Mouse (Mus musculus) MEL (cell line): ENCODE measurements around the gene Gm29094. TPM values are rescaled to one million over a fixed set of nuclear protein-coding genes. Genes with fewer than 3 reads are reported as not detected.
"Not testable (repeated sequence)": the region's sequence is repeated elsewhere in the genome, so short reads cannot be mapped to it uniquely, and the experiment has no call there.

Experiments used
- DNase-seq: peaks from one replicate; pipeline ENCODE4 v3.0.0; 2011; ENCODE audit warnings: low read depth, low spot score
- H3K27ac ChIP-seq: 2 replicates; pipeline ENCODE4 v1.5.1; 2012; ENCODE audit warnings: low read depth, mild to moderate bottlenecking, control low read depth, low read length, moderate library complexity; ENCODE audit not compliant: control insufficient read depth
- H3K27me3 ChIP-seq, 2 experiments: fragments of 150-350 bp in 1 of 2; sonication (generic) in 1 of 2; 2 replicates each; pipeline ENCODE4 v1.6.1; 2012; ENCODE audit warnings: low read length in 2 of 2, mild to moderate bottlenecking in 2 of 2, improper control_type of control experiment in 1 of 2, moderate library complexity in 1 of 2; ENCODE audit not compliant: insufficient read depth in 2 of 2, control insufficient read depth in 1 of 2
- H3K36me3 ChIP-seq, 2 experiments: 2 replicates each; pipeline ENCODE4 v1.6.1; 2012 to 2014; ENCODE audit warnings: low read length in 2 of 2, improper control_type of control experiment in 1 of 2, inconsistent platforms in 1 of 2, mild to moderate bottlenecking in 1 of 2; ENCODE audit not compliant: insufficient read depth in 2 of 2, control insufficient read depth in 1 of 2
- H3K4me1 ChIP-seq, 2 experiments: fragments of 150-350 bp in 1 of 2; sonication (generic) in 1 of 2; 2 replicates each; pipeline ENCODE4 v1.6.1; 2012; ENCODE audit warnings: low read length in 2 of 2, improper control_type of control experiment in 1 of 2, mild to moderate bottlenecking in 1 of 2; ENCODE audit not compliant: insufficient read depth in 2 of 2, control insufficient read depth in 1 of 2
- H3K4me3 ChIP-seq, 2 experiments: fragments of 150-350 bp in 1 of 2; sonication (generic) in 1 of 2; 2 replicates each; pipeline ENCODE4 v1.5.1; 2012; ENCODE audit warnings: low read depth in 2 of 2, low read length in 2 of 2, mild to moderate bottlenecking in 2 of 2, moderate library complexity in 2 of 2, control low read depth in 1 of 2, improper control_type of control experiment in 1 of 2; ENCODE audit not compliant: control insufficient read depth in 1 of 2, insufficient read depth in 1 of 2
- H3K79me2 ChIP-seq: 2 replicates; pipeline ENCODE4 v1.6.1; 2012; ENCODE audit warnings: mild to moderate bottlenecking, low read length, moderate library complexity; ENCODE audit not compliant: control insufficient read depth, poor library complexity, insufficient read depth
- H3K9ac ChIP-seq: 2 replicates; pipeline ENCODE4 v1.6.1; 2012; ENCODE audit warnings: low read depth, mild to moderate bottlenecking, control low read depth, low read length, moderate library complexity; ENCODE audit not compliant: control insufficient read depth, poor library complexity, severe bottlenecking
- H3K9me3 ChIP-seq: fragments of 150-350 bp; sonication (generic); replicated peaks from 2 replicates; pipeline ENCODE4 v1.6.1; 2012; ENCODE audit warnings: mild to moderate bottlenecking, low read length, improper control_type of control experiment, moderate library complexity; ENCODE audit not compliant: insufficient read depth
- BHLHE40 ChIP-seq: IDR thresholded peaks from 2 replicates; pipeline ENCODE4 v1.6.1; 2012; ENCODE audit warnings: low read depth, mild to moderate bottlenecking, inconsistent platforms, low read length, improper control_type of control experiment, borderline replicate concordance
- CHD1 ChIP-seq: IDR thresholded peaks from 2 replicates; pipeline ENCODE4 v1.6.1; 2012; ENCODE audit warnings: low read depth, mild to moderate bottlenecking, inconsistent platforms, low read length, improper control_type of control experiment
- ELF1 ChIP-seq: IDR thresholded peaks from 2 replicates; pipeline ENCODE4 v1.6.1; 2014; ENCODE audit warnings: low read depth, mild to moderate bottlenecking, inconsistent platforms, low read length, improper control_type of control experiment, moderate library complexity
- HCFC1 ChIP-seq: IDR thresholded peaks from 2 replicates; pipeline ENCODE4 v1.6.1; 2012; ENCODE audit warnings: low read depth, mild to moderate bottlenecking, inconsistent platforms, low read length, improper control_type of control experiment, moderate library complexity
- MAFK ChIP-seq: IDR thresholded peaks from 2 replicates; pipeline ENCODE4 v1.6.1; 2011; ENCODE audit warnings: low read depth, mild to moderate bottlenecking, low read length, improper control_type of control experiment, borderline replicate concordance
- MAX ChIP-seq: IDR thresholded peaks from 2 replicates; pipeline ENCODE4 v1.6.1; 2011; ENCODE audit warnings: low read length, improper control_type of control experiment
- MEF2A ChIP-seq: IDR thresholded peaks from 2 replicates; pipeline ENCODE4 v1.6.1; 2014; ENCODE audit warnings: low read depth, mild to moderate bottlenecking, inconsistent platforms, low read length, improper control_type of control experiment; ENCODE audit not compliant: poor library complexity, insufficient replicate concordance, severe bottlenecking; ENCODE audit errors: extremely low read depth
- MXI1 ChIP-seq: IDR thresholded peaks from 2 replicates; pipeline ENCODE4 v1.6.1; 2011; ENCODE audit warnings: mild to moderate bottlenecking, low read depth, low read length, improper control_type of control experiment
- MYB ChIP-seq: IDR thresholded peaks from 2 replicates; pipeline ENCODE4 v1.6.1; 2011; ENCODE audit warnings: mild to moderate bottlenecking, low read depth, low read length, improper control_type of control experiment
- NRF1 ChIP-seq: IDR thresholded peaks from 2 replicates; pipeline ENCODE4 v1.6.1; 2014; ENCODE audit warnings: low read depth, mild to moderate bottlenecking, inconsistent platforms, low read length, improper control_type of control experiment, moderate library complexity; ENCODE audit not compliant: poor library complexity, insufficient read depth, severe bottlenecking
- POLR2A ChIP-seq, 2 experiments: IDR thresholded peaks; 2 replicates each; pipeline ENCODE4 v1.6.1; 2011 to 2012; ENCODE audit warnings: low read length in 2 of 2, mild to moderate bottlenecking in 2 of 2, control low read depth in 1 of 2, improper control_type of control experiment in 1 of 2, low read depth in 1 of 2, moderate library complexity in 1 of 2; ENCODE audit not compliant: control insufficient read depth in 1 of 2, insufficient read depth in 1 of 2, poor library complexity in 1 of 2
- POLR2AphosphoS2 ChIP-seq: IDR thresholded peaks from 2 replicates; pipeline ENCODE4 v1.6.1; 2011; ENCODE audit warnings: low read length, improper control_type of control experiment
- POLR2AphosphoS5 ChIP-seq: IDR thresholded peaks from 2 replicates; pipeline ENCODE4 v1.6.1; 2012; ENCODE audit warnings: low read depth, borderline replicate concordance, mild to moderate bottlenecking, inconsistent platforms, low read length, moderate library complexity, mixed read lengths
- RAD21 ChIP-seq: IDR thresholded peaks from 2 replicates; pipeline ENCODE4 v1.6.1; 2011; ENCODE audit warnings: mild to moderate bottlenecking, low read depth, low read length, improper control_type of control experiment
- SMC3 ChIP-seq: IDR thresholded peaks from 2 replicates; pipeline ENCODE4 v1.6.1; 2011; ENCODE audit warnings: low read depth, low read length, improper control_type of control experiment
- TBP ChIP-seq: IDR thresholded peaks from 2 replicates; pipeline ENCODE4 v1.8.0; 2011; ENCODE audit warnings: low read depth, low read length, improper control_type of control experiment
- TCF12 ChIP-seq: IDR thresholded peaks from 2 replicates; pipeline ENCODE4 v1.6.1; 2014; ENCODE audit warnings: low read depth, mild to moderate bottlenecking, inconsistent platforms, low read length, improper control_type of control experiment, moderate library complexity
- UBTF ChIP-seq: IDR thresholded peaks from 2 replicates; pipeline ENCODE4 v1.6.1; 2012; ENCODE audit warnings: low read depth, mild to moderate bottlenecking, inconsistent platforms, low read length, improper control_type of control experiment, moderate library complexity, borderline replicate concordance; ENCODE audit not compliant: insufficient read depth
- USF1 ChIP-seq: IDR thresholded peaks from 2 replicates; pipeline ENCODE4 v1.6.1; 2014; ENCODE audit warnings: low read depth, mild to moderate bottlenecking, inconsistent platforms, low read length, improper control_type of control experiment, moderate library complexity
- ZKSCAN1 ChIP-seq: IDR thresholded peaks from 2 replicates; pipeline ENCODE4 v1.6.1; 2012; ENCODE audit warnings: low read depth, mild to moderate bottlenecking, inconsistent platforms, low read length, improper control_type of control experiment, moderate library complexity
- polyA plus RNA-seq, 2 experiments: library from polyadenylated mRNA; stranded (reverse) in 1 of 2; unstranded in 1 of 2; fragments of >175 nt in 1 of 2; fragments of >200 nt in 1 of 2; gene quantifications; 2 replicates each; pipeline versions ENCODE4 v1.2.1 to v1.2.4; 2012; ENCODE audit warnings: low replicate concordance in 2 of 2, low read depth in 1 of 2; ENCODE audit not compliant: insufficient read length in 2 of 2, insufficient read depth in 1 of 2, missing spikeins in 1 of 2
- total RNA-seq: library from RNA; depleted of rRNA; stranded (reverse); fragments of 300-350 nt; gene quantifications from 2 replicates; pipeline ENCODE4 v1.2.3, GENCODE M21; 2012

The Gm29094 gene
- total and polyA plus RNA-seq, 3 experiments: not detected

DNA sequence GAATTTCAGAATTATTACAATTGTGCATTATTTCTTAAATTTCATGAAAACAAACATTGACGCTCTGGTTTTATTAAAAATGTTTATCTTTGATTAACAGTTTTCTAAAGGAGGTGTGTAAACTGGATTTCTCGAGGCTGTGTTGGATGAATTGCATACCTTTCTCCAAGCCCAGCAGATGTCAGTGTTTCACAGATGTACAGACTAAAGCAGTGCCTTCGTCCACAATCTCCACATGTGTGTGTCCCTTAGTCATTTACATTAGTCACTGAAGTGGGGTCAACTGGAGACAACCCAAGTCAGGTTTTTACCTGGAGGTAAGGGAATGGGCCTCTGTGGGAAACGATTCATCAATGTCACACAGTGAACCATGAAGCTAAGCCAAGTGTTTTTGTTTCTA lies 26.9 kb downstream of the Gm29094 start:
- no peak for DNase-seq
- H3K27ac ChIP-seq: no peak overlapping the region
- no peak overlapping the region for H3K4me3 ChIP-seq
- no peak overlapping the region for H3K9ac ChIP-seq
- no peaks in the 10 kb centered on the region for H3K79me2 ChIP-seq
- no peaks in the 10 kb centered on the region for H3K9me3 ChIP-seq
- no peak for TF ChIP-seq USF1
- TF ChIP-seq ELF1: no peak
- TF ChIP-seq NRF1: no peak
- no peak for TF ChIP-seq MYB
- TF ChIP-seq POLR2A (IDR thresholded peaks at IDR 0.05; ENCODE audit: control insufficient read depth in 1 of 2, insufficient read depth in 1 of 2, low read depth in 1 of 2, low read length in 2 of 2, poor library complexity in 1 of 2): no peak
- TF ChIP-seq POLR2AphosphoS2: no peak
- TF ChIP-seq CHD1: no peak
- TF ChIP-seq RAD21: no peak
- no peak for TF ChIP-seq MAFK
- no peak for TF ChIP-seq UBTF
- no peaks in the 10 kb centered on the region for H3K27me3 ChIP-seq
- no peaks in the 10 kb centered on the region for H3K4me1 ChIP-seq
- no peaks in the 10 kb centered on the region for H3K36me3 ChIP-seq

DNA sequence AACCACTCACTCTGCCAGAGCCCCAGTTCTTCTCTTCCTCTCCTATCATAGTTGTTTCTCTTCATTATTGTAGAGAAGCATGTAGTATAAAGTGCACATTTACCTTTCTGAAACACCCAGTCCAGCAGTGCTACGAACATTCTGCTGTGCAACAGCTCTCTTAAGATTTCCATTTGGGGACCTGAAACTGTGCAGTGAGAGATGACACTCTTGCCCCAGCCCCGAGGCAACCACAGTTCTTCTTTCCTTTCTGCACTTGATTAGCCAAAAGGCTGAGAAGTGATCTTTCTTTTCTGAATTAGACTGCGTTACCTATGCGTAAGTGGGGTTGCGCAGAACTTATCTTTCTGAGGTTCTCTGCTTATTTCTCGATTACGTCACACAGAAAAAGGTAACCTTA lies 28.9 kb downstream of the Gm29094 start:
- H3K79me2 ChIP-seq: no peaks in the 10 kb centered on the region
- no peaks in the 10 kb centered on the region for H3K36me3 ChIP-seq
- no peaks in the 10 kb centered on the region for H3K9me3 ChIP-seq
- no peak for TF ChIP-seq HCFC1
- TF ChIP-seq BHLHE40: no peak
- no peak for TF ChIP-seq RAD21
- no peak for TF ChIP-seq MYB
- no peak for TF ChIP-seq TBP
- no peak for TF ChIP-seq MAFK
- no peak for TF ChIP-seq MEF2A
- no peak for TF ChIP-seq POLR2AphosphoS5
- TF ChIP-seq POLR2AphosphoS2: no peak
- no peak for TF ChIP-seq MXI1
- no peak for TF ChIP-seq CHD1
- TF ChIP-seq TCF12: no peak
- no peak for TF ChIP-seq ZKSCAN1
- TF ChIP-seq MAX: no peak
- no peak for TF ChIP-seq NRF1
- no peak for TF ChIP-seq SMC3
- no peak for TF ChIP-seq UBTF
- DNase-seq: no peak
- H3K4me1 ChIP-seq: no peaks in the 10 kb centered on the region
- no peak overlapping the region for H3K4me3 ChIP-seq
- no peak overlapping the region for H3K27ac ChIP-seq
- no peak overlapping the region for H3K9ac ChIP-seq
- no peaks in the 10 kb centered on the region for H3K27me3 ChIP-seq

DNA sequence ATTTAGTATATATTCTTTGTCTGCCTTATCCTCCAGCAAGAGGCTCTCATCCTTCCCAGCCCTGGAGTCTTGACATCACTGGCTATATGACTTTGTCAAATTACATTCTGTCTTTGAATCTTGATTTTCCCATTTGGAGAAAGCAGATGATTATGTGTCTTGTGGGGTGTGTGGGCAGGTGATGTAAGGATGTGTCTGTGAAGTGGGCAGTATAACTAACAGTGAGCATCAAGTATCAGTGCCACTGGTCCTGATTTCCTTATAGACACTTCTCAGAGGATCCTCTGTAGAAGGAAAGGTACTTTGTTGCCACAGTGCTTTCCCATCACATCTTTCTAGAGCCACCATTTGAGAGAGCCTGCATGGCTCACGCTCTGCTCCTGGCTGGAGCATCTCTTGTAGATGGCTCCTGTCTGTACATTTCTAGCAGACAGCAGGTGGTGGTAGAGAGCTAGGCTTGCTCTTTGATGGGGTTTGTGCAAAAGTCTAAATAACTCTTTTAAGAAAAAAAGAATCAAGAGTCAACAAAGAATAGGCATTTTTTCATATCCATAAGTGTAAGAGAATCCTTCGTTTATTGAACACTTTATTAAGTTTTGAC lies 31.8 kb downstream of the Gm29094 start:
- H3K4me1 ChIP-seq, H3K79me2 ChIP-seq, DNase-seq, H3K27ac ChIP-seq, H3K4me3 ChIP-seq, H3K9me3 ChIP-seq, H3K36me3 ChIP-seq, H3K27me3 ChIP-seq, H3K9ac ChIP-seq: not testable (repeated sequence)

DNA sequence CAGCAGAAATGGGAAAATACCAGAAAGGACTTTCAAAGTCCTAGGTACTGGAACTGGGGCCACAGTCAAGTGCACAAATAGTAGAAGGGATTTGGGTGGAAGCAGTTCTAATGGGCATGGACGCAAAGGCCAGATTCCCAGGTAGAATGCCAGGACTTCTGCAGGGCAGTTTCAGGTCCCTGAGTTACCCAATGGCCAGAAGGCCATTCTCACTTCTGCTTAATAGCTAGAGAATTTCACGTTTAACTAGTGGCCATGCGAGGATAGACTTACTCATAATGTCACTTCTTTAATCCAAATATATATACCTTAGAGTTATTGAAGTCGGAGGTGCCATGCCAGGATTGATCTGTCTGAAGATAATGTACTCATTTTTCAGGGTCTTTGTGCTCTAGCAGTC lies 38.0 kb downstream of the Gm29094 start:
- H3K27ac ChIP-seq, H3K4me3 ChIP-seq, H3K27me3 ChIP-seq, H3K79me2 ChIP-seq, H3K36me3 ChIP-seq, H3K9me3 ChIP-seq, DNase-seq, H3K4me1 ChIP-seq, H3K9ac ChIP-seq: not testable (repeated sequence)
